Mouse (Mus musculus) erythroblast, embryonic 14.5 days (primary cell): ENCODE data around the gene Paqr8.

ENCODE experiments used
- GATA1 ChIP-seq: IDR thresholded peaks from 2 replicates; pipeline ENCODE4 v1.6.1; 2012; ENCODE audit warnings: low read length, inconsistent platforms, mixed read lengths
- TAL1 ChIP-seq: IDR thresholded peaks from 3 replicates; pipeline ENCODE4 v1.6.1; 2012; ENCODE audit warnings: low read length, inconsistent platforms, mixed read lengths

DNA sequence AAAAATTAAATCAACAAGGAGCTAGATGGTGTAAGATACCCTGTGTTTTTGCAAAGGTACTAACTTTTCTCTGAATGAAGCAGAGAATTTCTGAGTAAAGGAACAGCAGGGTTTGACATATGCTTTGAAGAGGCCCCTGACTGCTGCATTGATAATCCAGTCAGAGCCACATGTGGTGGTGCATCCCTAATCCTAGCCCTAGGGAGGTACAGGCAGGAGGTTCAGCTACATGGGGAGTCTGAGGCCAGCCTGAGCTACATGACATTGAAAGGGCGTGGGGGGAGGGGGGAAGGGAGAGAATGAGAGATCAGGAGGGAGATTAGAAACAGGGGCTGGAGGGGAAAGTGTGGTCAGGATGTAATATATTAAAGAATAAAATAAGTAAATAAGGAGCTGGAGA, 90.1 kb downstream of the Paqr8 start:
- TF ChIP-seq TAL1 (no peak), GATA1 (no peak)
